Mouse (Mus musculus): ENCODE results near the gene Setd1b.

DNA sequence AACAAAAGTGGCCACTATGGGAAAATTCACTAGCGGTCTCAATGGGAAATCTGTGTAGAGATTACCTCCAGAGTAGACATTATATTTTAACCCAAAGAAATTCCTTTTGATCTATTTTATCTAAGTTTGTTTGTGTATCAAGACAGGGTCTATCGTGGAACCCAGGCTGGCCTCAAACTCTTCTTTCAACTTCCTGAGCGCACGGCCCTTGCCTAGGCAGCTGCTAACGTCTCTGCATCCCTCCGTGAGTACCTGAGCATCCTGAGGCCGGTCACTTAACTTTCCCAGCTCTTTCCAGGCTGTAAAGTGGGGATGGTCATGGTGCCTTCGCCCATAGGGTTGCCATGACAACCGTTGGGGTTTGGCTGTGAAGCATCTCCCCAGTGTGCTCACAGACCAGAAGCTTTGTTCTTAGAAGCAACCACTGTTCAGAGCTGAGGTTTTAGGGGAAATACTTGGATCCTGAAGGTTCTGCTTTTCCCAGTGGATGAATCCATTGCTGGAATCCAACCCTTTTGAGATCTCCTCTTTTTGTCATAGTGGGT is 50.7 kb downstream of the Setd1b start:
- TF ChIP-seq GATA1 (IDR thresholded peaks at IDR 0.05; ENCODE audit: borderline replicate concordance, low read length), result no peak
- TF ChIP-seq FLI1 (IDR thresholded peaks at IDR 0.05; ENCODE audit: low read length), result no peak

Data from megakaryocyte, embryonic 14.5 days (primary cell).